Mouse (Mus musculus) stomach, postnatal 0 days (tissue): ENCODE data around the gene Ccdc188.

Experiments used
- CTCF ChIP-seq: IDR thresholded peaks from 2 replicates; pipeline ENCODE4 v1.5.1; 2016; ENCODE audit warnings: antibody characterized with exemption, low read depth, mild to moderate bottlenecking, moderate library complexity
- EP300 ChIP-seq: optimal IDR thresholded peaks from 2 replicates; pipeline ENCODE3; 2016; ENCODE audit warnings: antibody characterized with exemption

GRCm38 (mm10) chr16:18195068-18195467, 22.6 kb upstream of the Ccdc188 start:
- TF ChIP-seq CTCF, result no peak
- TF ChIP-seq EP300, result no peak
